7 mouse cellular contexts compared by ENCODE assay signal in the genomic region with DNA sequence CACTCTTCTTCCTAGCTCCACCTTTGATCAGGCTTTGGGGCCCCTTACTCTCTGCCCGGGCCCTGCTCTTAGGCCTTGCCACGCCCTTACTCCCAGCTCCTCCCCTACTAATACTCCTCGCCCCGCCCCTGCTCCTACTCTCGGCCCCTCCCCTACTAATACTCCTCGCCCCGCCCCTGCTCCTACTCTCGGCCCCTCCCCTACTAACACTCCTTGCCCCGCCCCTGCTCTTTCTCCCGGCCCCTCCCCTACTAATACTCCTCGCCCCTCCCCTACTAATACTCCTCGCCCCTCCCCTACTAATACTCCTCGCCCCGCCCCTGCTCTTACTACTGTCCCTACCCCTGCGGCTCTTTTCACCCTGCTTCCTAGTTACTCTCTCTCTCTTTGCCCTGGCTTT. TPM values are rescaled to one million over a fixed set of nuclear protein-coding genes. Genes with fewer than 3 reads are reported as not detected.
DNase-seq lines count a peak whose midpoint lies in the region; ATAC-seq and TF ChIP-seq lines count a peak whose summit lies in the region.
"Not testable (repeated sequence)": the region's sequence is repeated elsewhere in the genome, so short reads cannot be mapped to it uniquely, and the experiment has no call there.

No protein-coding gene starts in this region.

- H3K27me3 ChIP-seq in erythroblast, embryonic 14.5 days (ENCODE audit: control insufficient read depth) = peaks cover 12% of the 10 kb centered on the region
- not testable (repeated sequence) for H3K27me3 ChIP-seq in heart, embryonic 14.5 days (ENCODE audit: control insufficient read depth, insufficient read depth, low read length); kidney, adult 2 months (replicated peaks; ENCODE audit: control insufficient read depth, insufficient read depth, low read length); liver, embryonic 11.5 days (replicated peaks; ENCODE audit: control insufficient read depth, insufficient read depth, low read length)
- peaks cover 21% of the 10 kb centered on the region for H3K27me3 ChIP-seq in midbrain, embryonic 12.5 days

- peak overlapping the region; percentile 46 to 68; a peak in 1 of 4 replicates for H3K27ac ChIP-seq in heart, embryonic 14.5 days (replicated peaks in 1 of 2; ENCODE audit: control insufficient read depth in 1 of 2, insufficient read depth in 1 of 2, low read depth in 2 of 2, low read length in 2 of 2)
- peak overlapping the region; percentile 42 for H3K27ac ChIP-seq in kidney, adult 2 months (ENCODE audit: insufficient read depth, low read depth, low read length)
- H3K27ac ChIP-seq in liver, embryonic 11.5 days (ENCODE audit: low read depth, low read length); midbrain, embryonic 12.5 days (replicated peaks): not testable (repeated sequence)

- ATAC-seq in heart, embryonic 14.5 days (ENCODE audit: insufficient number of reproducible peaks, insufficient read depth, low FRiP score, low read depth) = peak; percentile 29; the same call in 1 of the 2 replicates
- peak; percentile 71 for ATAC-seq in liver, embryonic 11.5 days (replicated peaks; ENCODE audit: low FRiP score)
- ATAC-seq in midbrain, embryonic 12.5 days (ENCODE audit: low FRiP score, low read depth) = not testable (repeated sequence)

- H3K4me1 ChIP-seq in erythroblast, embryonic 14.5 days (ENCODE audit: control insufficient read depth) = peaks cover 26% of the 10 kb centered on the region
- not testable (repeated sequence) for H3K4me1 ChIP-seq in heart, embryonic 14.5 days (ENCODE audit: control insufficient read depth in 2 of 2, insufficient read depth in 2 of 2, low read length in 2 of 2); kidney, adult 2 months (ENCODE audit: control insufficient read depth, insufficient read depth, low read length); midbrain, embryonic 12.5 days
- H3K4me1 ChIP-seq in liver, embryonic 11.5 days (replicated peaks; ENCODE audit: control insufficient read depth, insufficient read depth, low read length) = peaks cover 10% of the 10 kb centered on the region

- H3K4me2 ChIP-seq in heart, embryonic 14.5 days (ENCODE audit: low read length) = peak overlapping the region; percentile 58
- peak overlapping the region; percentile 67 for H3K4me2 ChIP-seq in liver, embryonic 11.5 days
- H3K4me2 ChIP-seq in midbrain, embryonic 12.5 days (replicated peaks) = peak overlapping the region; percentile 38

- DNase-seq in adrenal gland, postnatal 14 days = peak; percentile 76
- DNase-seq in kidney, adult 2 months; liver, embryonic 11.5 days (ENCODE audit: low spot score): not testable (repeated sequence)
- DNase-seq in spleen, adult 18-20 months = peak; percentile 51 to 57

- H3K9me3 ChIP-seq in erythroblast, embryonic 14.5 days (ENCODE audit: control insufficient read depth, low read length); heart, embryonic 14.5 days (ENCODE audit: control insufficient read depth, low read length); liver, embryonic 11.5 days (ENCODE audit: control insufficient read depth, low read length); midbrain, embryonic 12.5 days: not testable (repeated sequence)

- peak overlapping the region; percentile 14; the same call in 1 of the 2 replicates for H3K9ac ChIP-seq in heart, embryonic 14.5 days (ENCODE audit: low read length)
- not testable (repeated sequence) for H3K9ac ChIP-seq in liver, embryonic 11.5 days (ENCODE audit: low read depth, low read length); midbrain, embryonic 12.5 days (replicated peaks)

- H3K4me3 ChIP-seq in erythroblast, embryonic 14.5 days (replicated peaks) = peak overlapping the region; percentile 48
- H3K4me3 ChIP-seq in heart, embryonic 14.5 days (ENCODE audit: control insufficient read depth in 1 of 2, insufficient read depth in 1 of 2, low read depth in 1 of 2, low read length in 2 of 2) = peak overlapping the region; percentile 44 to 59
- peak overlapping the region; percentile 48 for H3K4me3 ChIP-seq in kidney, adult 2 months (ENCODE audit: insufficient read depth, low read depth, low read length)
- H3K4me3 ChIP-seq in liver, embryonic 11.5 days (ENCODE audit: low read depth, low read length) = peak overlapping the region; percentile 37
- peak overlapping the region; percentile 28; the same call in 1 of the 2 replicates for H3K4me3 ChIP-seq in midbrain, embryonic 12.5 days

- WGBS in heart, embryonic 14.5 days = 16% methylated on average over 14 of the region's 15 CpGs
- 26% methylated on average over 13 of the region's 15 CpGs for WGBS in kidney, adult 2 months
- WGBS in liver, embryonic 11.5 days = 14% methylated on average over 15 of the region's 15 CpGs
- WGBS in midbrain, embryonic 12.5 days = 35% methylated on average over 13 of the region's 15 CpGs

- not testable (repeated sequence) for TF ChIP-seq POLR2A in kidney, adult 2 months (IDR thresholded peaks at IDR 0.05; ENCODE audit: low read depth, low read length)

- not testable (repeated sequence) for H3K36me3 ChIP-seq in erythroblast, embryonic 14.5 days (ENCODE audit: control insufficient read depth); heart, embryonic 14.5 days (ENCODE audit: control insufficient read depth, insufficient read depth, low read length); kidney, adult 2 months (ENCODE audit: control insufficient read depth, insufficient read depth, low read length); liver, embryonic 11.5 days (ENCODE audit: control insufficient read depth, insufficient read depth, low read length); midbrain, embryonic 12.5 days

- not testable (repeated sequence) for TF ChIP-seq CTCF in kidney, adult 2 months (conservative IDR thresholded peaks at IDR 0.05; ENCODE audit: insufficient read depth, insufficient read length, low read depth, low read length)

RNA-seq across cellular contexts. Expression of gene Catsperg1, which starts 2.8 kb away (rescaled TPM):
- 0.63 and 0.79 TPM in 2 replicates for total RNA-seq in adrenal gland, postnatal 14 days (2021)
- polyA plus RNA-seq in erythroblast, embryonic 14.5 days (2012) = not detected in 2 replicates
- polyA plus RNA-seq in heart, embryonic 14.5 days (2014; fragmentation: Nextera tagmentation; extraction: Ambion mirVana) = 0.44 and 0.66 TPM in 2 replicates
- 0.86 and 1.1 TPM in 2 replicates for polyA plus RNA-seq in kidney, adult 2 months (2012; rRNA removed)
- polyA plus RNA-seq in liver, embryonic 11.5 days (2014; fragmentation: Nextera tagmentation; extraction: Ambion mirVana) = 0.31 and 0.64 TPM in 2 replicates
- 0.82 and 0.96 TPM in 2 replicates for polyA plus RNA-seq in midbrain, embryonic 12.5 days (2016; fragmentation: Nextera tagmentation; extraction: Ambion mirVana)

RNA-seq across cellular contexts. Expression of gene Kcnk6, which starts 21.3 kb away (rescaled TPM):
- 3.0 and 4.1 TPM in 2 replicates for total RNA-seq in adrenal gland, postnatal 14 days (2021)
- polyA plus RNA-seq in erythroblast, embryonic 14.5 days (2012) = 0.08 TPM in 1 of 2 replicates, not detected in the other
- polyA plus RNA-seq in heart, embryonic 14.5 days (2014; fragmentation: Nextera tagmentation; extraction: Ambion mirVana) = 0.85 and 1.2 TPM in 2 replicates
- 4.4 and 5.6 TPM in 2 replicates for polyA plus RNA-seq in kidney, adult 2 months (2012; rRNA removed)
- 2.0 and 2.6 TPM in 2 replicates for polyA plus RNA-seq in liver, embryonic 11.5 days (2014; fragmentation: Nextera tagmentation; extraction: Ambion mirVana)
- polyA plus RNA-seq in midbrain, embryonic 12.5 days (2016; fragmentation: Nextera tagmentation; extraction: Ambion mirVana) = 0.54 and 0.65 TPM in 2 replicates

RNA-seq across cellular contexts. Expression of gene Yif1b, which starts 27.1 kb away (rescaled TPM):
- total RNA-seq in adrenal gland, postnatal 14 days (2021) = 77.1 and 81.0 TPM in 2 replicates
- polyA plus RNA-seq in erythroblast, embryonic 14.5 days (2012) = 6.4 and 6.9 TPM in 2 replicates
- polyA plus RNA-seq in heart, embryonic 14.5 days (2014; fragmentation: Nextera tagmentation; extraction: Ambion mirVana) = 105 and 114 TPM in 2 replicates
- polyA plus RNA-seq in kidney, adult 2 months (2012; rRNA removed) = 179 and 207 TPM in 2 replicates
- 95.7 and 101 TPM in 2 replicates for polyA plus RNA-seq in liver, embryonic 11.5 days (2014; fragmentation: Nextera tagmentation; extraction: Ambion mirVana)
- polyA plus RNA-seq in midbrain, embryonic 12.5 days (2016; fragmentation: Nextera tagmentation; extraction: Ambion mirVana) = 72.5 and 83.2 TPM in 2 replicates

RNA-seq across cellular contexts. Expression of gene Psmd8, which starts 30.5 kb away (rescaled TPM):
- 212 and 215 TPM in 2 replicates for total RNA-seq in adrenal gland, postnatal 14 days (2021)
- polyA plus RNA-seq in erythroblast, embryonic 14.5 days (2012) = 11.2 and 15.7 TPM in 2 replicates
- polyA plus RNA-seq in heart, embryonic 14.5 days (2014; fragmentation: Nextera tagmentation; extraction: Ambion mirVana) = 227 and 241 TPM in 2 replicates
- 178 and 204 TPM in 2 replicates for polyA plus RNA-seq in kidney, adult 2 months (2012; rRNA removed)
- polyA plus RNA-seq in liver, embryonic 11.5 days (2014; fragmentation: Nextera tagmentation; extraction: Ambion mirVana) = 231 and 235 TPM in 2 replicates
- polyA plus RNA-seq in midbrain, embryonic 12.5 days (2016; fragmentation: Nextera tagmentation; extraction: Ambion mirVana) = 291 and 305 TPM in 2 replicates

RNA-seq across cellular contexts. Expression of gene 2200002D01Rik, which starts 37.3 kb away (rescaled TPM):
- 2.4 and 2.7 TPM in 2 replicates for total RNA-seq in adrenal gland, postnatal 14 days (2021)
- 0.19 TPM in 1 of 2 replicates, not detected in the other for polyA plus RNA-seq in erythroblast, embryonic 14.5 days (2012)
- 5.9 and 7.7 TPM in 2 replicates for polyA plus RNA-seq in heart, embryonic 14.5 days (2014; fragmentation: Nextera tagmentation; extraction: Ambion mirVana)
- 4.6 and 7.2 TPM in 2 replicates for polyA plus RNA-seq in kidney, adult 2 months (2012; rRNA removed)
- 3.2 and 4.4 TPM in 2 replicates for polyA plus RNA-seq in liver, embryonic 11.5 days (2014; fragmentation: Nextera tagmentation; extraction: Ambion mirVana)
- polyA plus RNA-seq in midbrain, embryonic 12.5 days (2016; fragmentation: Nextera tagmentation; extraction: Ambion mirVana) = 2.1 and 2.9 TPM in 2 replicates
